Mouse (Mus musculus): ENCODE results near the gene Myom1.

DNA sequence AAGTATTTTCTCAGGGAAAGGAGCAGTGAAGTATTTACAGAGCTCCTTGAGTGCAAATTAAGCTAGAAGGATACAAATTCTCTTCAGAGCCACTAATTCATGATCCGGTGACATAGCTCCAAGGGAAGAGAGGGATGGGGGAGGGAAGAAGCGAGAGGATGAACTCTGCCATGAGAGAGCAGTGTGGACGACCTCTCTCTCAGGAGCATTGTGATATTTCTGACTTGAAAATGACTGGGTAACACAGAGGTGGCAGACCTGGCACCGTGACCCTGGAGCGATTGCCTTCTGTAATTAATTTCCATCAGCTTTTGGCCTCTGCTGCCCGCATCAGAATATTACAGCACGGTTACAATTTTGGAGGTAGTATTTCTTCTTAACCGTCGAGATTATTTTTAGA, 17.4 kb downstream of the Myom1 start:
- no peak for TF ChIP-seq POLR2A (IDR thresholded peaks at IDR 0.05; ENCODE audit: borderline replicate concordance, low read depth, low read length)
- TF ChIP-seq CTCF (IDR thresholded peaks at IDR 0.05; ENCODE audit: low read depth, low read length), result no peak

Data from bone marrow macrophage, adult 2 months (primary cell).